Mouse (Mus musculus): ENCODE results near the gene Aldh3b1.

DNA sequence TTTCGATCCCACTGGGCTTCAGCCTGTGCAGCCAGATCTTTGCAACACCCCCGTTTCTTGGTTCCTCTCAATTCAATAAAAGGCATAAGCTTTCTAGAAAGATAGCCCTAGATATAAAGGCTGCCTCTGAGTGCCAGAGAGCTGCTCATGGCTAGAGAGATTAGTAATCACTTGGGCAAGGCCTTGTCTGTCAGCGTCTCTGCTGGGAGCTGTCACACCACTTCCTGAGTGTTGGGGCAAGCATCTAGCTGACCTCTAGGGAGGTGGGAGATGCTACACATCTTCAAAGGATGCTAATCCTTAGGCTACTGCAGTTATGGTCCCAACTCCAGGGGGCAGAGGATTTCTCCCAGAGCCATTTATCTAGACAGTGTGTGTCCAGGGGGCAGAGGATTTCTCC is 37.6 kb upstream of the Aldh3b1 start:
- TF ChIP-seq CTCF (IDR thresholded peaks at IDR 0.05; ENCODE audit: low read depth, low read length) (no peak), POLR2A (IDR thresholded peaks at IDR 0.05; ENCODE audit: extremely low read depth, insufficient read depth, low read length) (no peak)
